Mouse (Mus musculus): ENCODE measurements around the gene Olfr1216.

GRCm38 (mm10) chr2:89018240-89018639, at the start of gene Olfr1216:
- TF ChIP-seq POLR2A (IDR thresholded peaks at IDR 0.05; ENCODE audit: borderline replicate concordance, extremely low read depth, low read depth, low read length) (no peak), CTCF (IDR thresholded peaks at IDR 0.05; ENCODE audit: insufficient read depth, low read length) (no peak)
